Mouse (Mus musculus): Measurements from ENCODE around the gene Apba3. TPM values are rescaled to one million over a fixed set of nuclear protein-coding genes. Genes with fewer than 3 reads are reported as not detected.
A peak's percentile ranks its signal among the peaks of the same experiment; 100 is the strongest.

The Apba3 gene
- polyA plus RNA-seq, 1 experiment from 2014 or later = 63.3 TPM

DNA sequence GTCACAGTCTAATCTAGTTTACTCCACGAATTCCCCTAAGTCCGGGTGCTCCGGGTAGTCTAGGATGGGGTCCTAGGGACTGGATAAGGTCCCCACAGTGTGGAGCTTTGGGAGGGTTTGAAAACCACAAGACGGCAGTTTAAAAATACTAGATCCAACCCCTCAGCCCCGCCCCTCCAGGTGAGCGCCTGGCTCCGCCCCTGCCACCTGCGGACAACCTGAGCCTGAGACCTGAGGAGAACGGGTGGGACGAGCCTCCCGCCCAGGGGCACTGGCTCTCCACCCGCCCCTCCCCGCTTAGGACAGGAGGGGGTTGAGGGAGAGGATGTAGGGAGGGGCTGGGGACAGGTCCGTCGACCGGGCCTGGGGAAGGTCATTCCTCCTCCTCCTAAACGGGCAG, 18.0 kb downstream of the Apba3 start:
- H3K4me1 ChIP-seq = peaks cover 15% of the 10 kb centered on the region
- WGBS = 7% methylated on average over 17 of the region's 17 CpGs
- H3K9ac ChIP-seq = no peak overlapping the region
- H3K36me3 ChIP-seq = no peaks in the 10 kb centered on the region
- H3K27ac ChIP-seq = no peak overlapping the region
- ATAC-seq (ENCODE audit: low FRiP score, low read depth) = no peak
- H3K4me3 ChIP-seq = peak overlapping the region; percentile 42
- H3K4me2 ChIP-seq (replicated peaks) = 0 out of 2 replicates have a peak overlapping the region, but pooled peaks have one; percentile 74
- peaks cover 91% of the 10 kb centered on the region for H3K27me3 ChIP-seq
- no peaks in the 10 kb centered on the region for H3K9me3 ChIP-seq

DNA sequence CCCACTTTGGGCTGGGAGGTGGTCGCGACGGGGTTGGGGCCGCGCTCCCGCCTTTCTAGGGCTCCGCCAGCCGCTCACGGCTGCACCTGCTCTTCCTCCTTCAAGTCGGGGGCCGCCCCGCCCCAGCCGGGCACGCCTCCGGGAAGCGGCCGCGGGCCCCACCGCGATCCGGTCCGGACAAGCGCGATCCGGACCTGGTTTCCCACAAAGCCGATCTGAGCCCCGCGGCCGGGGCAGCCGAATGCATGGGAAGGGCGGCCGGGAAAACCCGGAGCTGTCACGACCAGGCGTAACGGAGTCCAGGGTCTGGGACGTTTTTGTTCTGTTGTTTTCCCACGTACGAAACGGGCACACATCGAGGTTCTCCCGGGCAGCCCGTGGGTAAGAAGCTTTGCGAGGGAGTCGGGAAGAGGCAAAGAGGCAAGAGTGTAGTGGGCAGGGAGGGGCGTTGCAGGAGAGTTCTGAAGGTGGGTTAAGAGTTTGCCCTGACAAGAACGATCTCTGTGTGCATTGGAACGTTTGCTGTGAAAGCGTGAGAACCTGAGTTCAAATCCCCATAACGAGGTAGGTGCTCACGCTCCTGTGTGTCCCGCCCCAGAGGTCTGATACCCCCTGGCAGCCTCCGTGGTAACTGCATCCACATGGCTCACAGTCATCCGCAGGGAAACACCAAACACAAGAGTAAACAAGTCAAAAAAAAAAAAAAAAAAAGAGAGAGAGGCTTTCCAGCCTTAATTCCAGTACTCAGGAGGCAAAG, 19.1 kb downstream of the Apba3 start:
- H3K27ac ChIP-seq = no peak overlapping the region
- ATAC-seq (ENCODE audit: low FRiP score, low read depth) = peak; percentile 42

DNA sequence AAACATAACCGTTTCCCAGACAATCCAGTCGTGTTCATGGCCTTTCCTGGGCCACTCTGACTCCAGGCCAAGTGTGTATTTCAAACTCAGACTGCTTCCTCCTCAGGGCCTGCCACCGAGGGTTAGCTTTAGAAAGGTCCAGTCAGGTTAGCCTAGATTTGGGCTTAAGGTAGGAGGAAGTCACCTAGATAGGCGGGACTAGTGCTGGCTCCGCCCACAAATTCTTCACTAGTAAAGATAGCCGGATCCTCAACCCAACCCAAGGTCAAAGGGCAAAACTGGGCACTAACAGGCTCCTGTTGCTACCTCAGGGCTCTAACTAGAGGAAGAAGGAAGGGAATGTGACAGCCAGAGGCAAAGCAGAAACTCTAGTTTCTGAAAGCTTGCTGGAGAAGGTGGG, 19.8 kb downstream of the Apba3 start:
- Histone ChIP-seq H3K4me1 (peaks cover 30% of the 10 kb centered on the region), H3K4me3 (no peak overlapping the region), H3K36me3 (no peaks in the 10 kb centered on the region), H3K4me2 (replicated peaks) (no peak overlapping the region; the same call in 1 of the 2 replicates), H3K27me3 (peaks cover 91% of the 10 kb centered on the region), H3K9ac (no peak overlapping the region), H3K27ac (no peak overlapping the region), H3K9me3 (no peaks in the 10 kb centered on the region)
- ATAC-seq (ENCODE audit: low FRiP score, low read depth) = no peak
- 34% methylated on average over 6 of the region's 6 CpGs for WGBS

More for the DNA sequence above, 19.1 kb downstream of the Apba3 start:
- H3K4me1 ChIP-seq = peaks cover 24% of the 10 kb centered on the region
- no peaks in the 10 kb centered on the region for H3K36me3 ChIP-seq
- H3K4me3 ChIP-seq = peak overlapping the region; percentile 42
- peaks cover 91% of the 10 kb centered on the region for H3K27me3 ChIP-seq
- H3K9ac ChIP-seq = peak overlapping the region; percentile 53
- no peaks in the 10 kb centered on the region for H3K9me3 ChIP-seq
- H3K4me2 ChIP-seq (replicated peaks) = peak overlapping the region; percentile 74
- 2% methylated on average over 54 of the region's 54 CpGs for WGBS

DNA sequence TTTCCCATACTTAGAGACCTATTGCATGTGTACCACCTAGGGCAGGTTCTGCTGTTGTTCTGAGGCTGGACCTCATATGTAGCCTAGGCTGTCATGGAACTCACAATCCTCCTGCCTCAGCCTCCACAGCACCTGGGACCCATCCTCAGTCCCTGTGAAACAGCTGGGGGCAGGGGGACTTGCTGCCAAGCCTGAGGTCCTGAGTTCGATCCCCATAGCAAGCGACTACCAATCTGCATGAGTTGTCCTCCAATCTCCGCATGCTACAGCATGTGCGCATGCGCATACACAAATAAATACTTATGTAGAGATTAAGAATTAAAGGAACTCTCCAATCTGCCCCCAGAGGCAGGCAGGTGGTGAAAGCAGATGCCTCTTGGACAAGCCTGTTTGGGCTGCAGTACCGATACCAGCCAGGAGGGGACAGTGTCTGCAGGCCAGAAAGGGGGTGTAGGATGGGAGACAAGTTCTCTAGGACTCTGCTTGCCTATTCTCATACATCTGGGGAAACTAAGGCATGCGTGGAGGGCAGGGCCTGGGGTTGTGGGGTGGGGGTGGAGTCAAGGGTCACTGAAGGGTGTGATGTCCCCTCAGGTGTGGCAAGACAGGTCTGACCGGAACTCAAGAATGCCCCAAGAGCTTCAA, 20.9 kb downstream of the Apba3 start:
- H3K4me3 ChIP-seq = no peak overlapping the region
- WGBS = 56% methylated on average over 8 of the region's 8 CpGs
- no peak for ATAC-seq (ENCODE audit: low FRiP score, low read depth)
- H3K36me3 ChIP-seq = no peaks in the 10 kb centered on the region
- H3K9ac ChIP-seq = no peak overlapping the region
- H3K4me1 ChIP-seq = peaks cover 30% of the 10 kb centered on the region
- peaks cover 84% of the 10 kb centered on the region for H3K27me3 ChIP-seq
- no peak overlapping the region for H3K27ac ChIP-seq
- H3K4me2 ChIP-seq (replicated peaks) = no peak overlapping the region
- H3K9me3 ChIP-seq = no peaks in the 10 kb centered on the region

DNA sequence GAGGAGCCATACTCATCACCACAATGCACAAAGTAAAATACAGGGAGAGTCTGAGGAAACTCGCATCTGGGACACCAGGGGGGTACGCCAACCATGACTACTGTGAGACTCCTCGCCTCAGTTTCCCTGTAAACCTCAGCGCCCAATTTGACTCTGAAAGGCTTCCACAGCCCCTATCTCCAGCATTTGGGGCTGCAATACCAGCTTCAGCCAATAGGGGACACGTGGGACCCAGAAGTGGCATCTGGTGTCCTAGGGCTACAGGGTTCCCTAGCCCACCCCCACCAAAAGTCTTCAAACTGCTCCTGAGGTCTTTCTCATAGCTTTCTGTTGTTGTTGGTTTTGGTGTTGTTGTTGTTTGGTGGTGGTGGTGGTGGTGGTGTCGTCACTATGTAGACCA, 21.8 kb downstream of the Apba3 start:
- H3K27ac ChIP-seq = no peak overlapping the region
- peaks cover 74% of the 10 kb centered on the region for H3K27me3 ChIP-seq
- H3K9ac ChIP-seq = no peak overlapping the region
- no peak overlapping the region for H3K4me2 ChIP-seq (replicated peaks)
- WGBS = 24% methylated on average over 6 of the region's 6 CpGs
- H3K9me3 ChIP-seq = no peaks in the 10 kb centered on the region
- no peak overlapping the region for H3K4me3 ChIP-seq
- peaks cover 32% of the 10 kb centered on the region for H3K4me1 ChIP-seq
- H3K36me3 ChIP-seq = no peaks in the 10 kb centered on the region
- ATAC-seq (ENCODE audit: low FRiP score, low read depth) = no peak

DNA sequence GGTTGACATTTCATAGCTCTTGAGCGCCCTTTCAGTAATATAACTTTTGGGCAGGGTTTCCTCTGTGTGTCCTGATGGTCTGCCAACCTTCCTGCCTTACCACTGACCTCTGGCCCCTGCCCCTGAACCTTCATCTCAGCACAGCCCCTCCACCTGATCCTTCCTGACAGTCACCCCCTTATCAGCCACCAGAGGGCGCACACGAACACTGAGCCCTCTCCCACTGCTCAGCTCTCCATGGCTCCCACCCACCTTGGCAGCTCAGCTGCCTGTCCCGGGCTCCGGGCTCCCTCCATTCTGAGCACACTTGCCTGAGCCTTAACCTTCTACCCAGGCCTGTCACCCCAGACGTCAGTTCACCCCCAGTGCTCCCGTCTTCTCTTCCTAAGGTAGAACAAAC, 22.5 kb downstream of the Apba3 start:
- Histone ChIP-seq H3K4me3 (no peak overlapping the region), H3K9ac (no peak overlapping the region), H3K4me2 (replicated peaks) (no peak overlapping the region), H3K27me3 (peaks cover 67% of the 10 kb centered on the region), H3K4me1 (peaks cover 33% of the 10 kb centered on the region), H3K36me3 (no peaks in the 10 kb centered on the region), H3K27ac (no peak overlapping the region), H3K9me3 (no peaks in the 10 kb centered on the region)
- ATAC-seq (ENCODE audit: low FRiP score, low read depth) = no peak
- 3% methylated on average over 7 of the region's 7 CpGs for WGBS

DNA sequence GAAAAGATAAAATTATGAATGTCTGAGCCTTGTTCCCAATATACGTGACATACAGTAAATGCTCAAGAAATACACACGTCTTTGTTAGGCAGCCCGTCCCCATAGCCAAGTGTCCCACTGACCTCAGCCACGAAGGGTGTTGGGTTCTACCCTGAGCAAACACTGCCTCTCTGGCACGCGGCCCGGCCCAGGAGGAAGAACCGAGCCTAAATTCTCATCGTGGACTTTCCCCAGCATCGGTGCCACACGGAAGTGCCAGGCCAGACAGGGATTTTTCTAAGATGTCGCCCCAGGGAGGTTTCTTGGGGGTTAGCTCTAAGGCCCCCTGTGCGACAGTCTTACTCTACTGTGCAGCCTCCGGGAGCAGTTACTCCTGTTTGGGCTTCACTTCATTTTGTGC, 23.1 kb downstream of the Apba3 start:
- Histone ChIP-seq H3K9me3 (no peaks in the 10 kb centered on the region), H3K36me3 (no peaks in the 10 kb centered on the region), H3K9ac (no peak overlapping the region), H3K4me1 (peaks cover 38% of the 10 kb centered on the region), H3K4me2 (replicated peaks) (no peak overlapping the region), H3K4me3 (no peak overlapping the region), H3K27ac (no peak overlapping the region), H3K27me3 (peaks cover 62% of the 10 kb centered on the region)
- WGBS = 65% methylated on average over 14 of the region's 14 CpGs
- no peak for ATAC-seq (ENCODE audit: low FRiP score, low read depth)

DNA sequence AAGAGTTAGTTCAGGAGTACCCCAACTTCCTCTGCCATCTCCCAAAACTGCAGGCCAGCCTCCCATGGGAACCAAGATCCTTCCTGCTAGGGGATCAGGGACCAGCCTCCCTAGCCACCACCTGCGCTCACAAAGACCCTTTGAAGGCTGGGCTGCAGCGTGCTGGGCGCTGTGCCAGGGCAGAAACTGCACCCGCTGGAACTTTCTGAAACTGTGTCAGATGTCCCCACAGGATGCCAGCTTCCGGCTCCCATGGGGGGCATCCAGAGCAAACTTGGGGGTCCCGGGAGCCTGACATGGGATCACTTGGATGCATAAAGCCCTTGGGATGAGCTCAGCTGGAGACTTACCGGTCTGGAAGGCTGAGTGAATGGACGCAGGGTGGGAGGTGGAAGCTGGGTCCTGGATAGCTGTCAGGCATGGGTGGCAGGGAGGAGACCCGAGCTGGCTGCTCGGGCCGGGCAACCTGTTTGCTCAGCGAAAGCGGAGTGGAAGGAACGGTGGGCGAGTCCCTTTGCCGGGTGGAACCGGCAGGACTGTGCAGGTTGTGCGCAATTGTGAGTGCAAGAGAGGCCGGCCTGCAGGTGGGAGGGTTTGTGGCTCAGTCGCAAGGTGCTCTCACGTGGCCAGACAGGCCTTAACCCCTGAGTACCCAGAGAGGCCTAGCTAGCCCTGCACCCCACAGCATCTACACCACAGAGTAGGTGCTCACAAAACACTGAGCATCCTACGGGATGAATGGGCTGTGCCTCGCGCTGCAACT, 24.1 kb downstream of the Apba3 start:
- H3K9me3 ChIP-seq = no peaks in the 10 kb centered on the region
- H3K9ac ChIP-seq = peak overlapping the region; percentile 50
- H3K27ac ChIP-seq = no peak overlapping the region
- peaks cover 42% of the 10 kb centered on the region for H3K4me1 ChIP-seq
- WGBS = 15% methylated on average over 24 of the region's 24 CpGs
- H3K36me3 ChIP-seq = no peaks in the 10 kb centered on the region
- H3K27me3 ChIP-seq = peaks cover 53% of the 10 kb centered on the region
- H3K4me3 ChIP-seq = peak overlapping the region; percentile 7
- H3K4me2 ChIP-seq (replicated peaks) = peak overlapping the region; percentile 42
- no peak for ATAC-seq (ENCODE audit: low FRiP score, low read depth)

DNA sequence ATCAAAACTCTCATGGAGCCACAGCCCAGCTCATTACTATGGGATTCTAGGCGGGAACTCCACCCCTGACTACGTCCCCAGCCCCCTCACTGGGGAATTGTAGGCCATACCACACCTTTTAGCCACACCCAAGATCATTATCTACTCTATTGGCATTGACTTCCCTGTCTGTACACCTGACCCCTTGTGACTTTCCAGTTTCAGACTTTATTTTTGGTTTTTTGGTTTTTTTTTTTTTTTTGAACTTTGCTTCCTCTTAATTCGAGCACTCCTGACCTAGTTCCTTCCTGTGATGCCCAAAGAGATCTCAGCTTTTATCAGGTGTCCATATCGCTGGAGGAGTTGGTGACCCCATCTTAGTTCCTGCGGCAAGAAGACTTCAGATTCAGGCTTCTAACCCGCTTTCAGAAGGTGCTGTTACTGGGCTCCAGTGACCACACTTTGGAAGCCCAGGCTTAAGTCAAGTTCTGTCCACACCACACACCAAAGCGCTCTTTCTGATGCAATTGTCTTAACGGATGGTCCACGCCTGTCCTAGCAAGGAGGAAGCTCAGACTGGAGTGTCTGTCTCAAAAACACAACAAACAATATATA, 24.8 kb downstream of the Apba3 start, which contains the start of gene Tjp3:
TSS of gene Tjp3 (minus strand) at position 71 of the 594 bp plus-strand sequence.
- ATAC-seq (ENCODE audit: low FRiP score, low read depth) = no peak
- no peak within 1 kb of the TSS for H3K27ac ChIP-seq
- H3K4me3 ChIP-seq = peak within 1 kb of the TSS; percentile 79
- no peaks in the 10 kb centered on the region for H3K9me3 ChIP-seq
- H3K36me3 ChIP-seq = no peaks in the 10 kb centered on the region
- H3K9ac ChIP-seq = peak within 1 kb of the TSS; percentile 50
- peaks cover 42% of the 10 kb centered on the region for H3K4me1 ChIP-seq
- H3K27me3 ChIP-seq = peaks cover 46% of the 10 kb centered on the region
- H3K4me2 ChIP-seq (replicated peaks) = peak within 1 kb of the TSS; percentile 91
- 75% methylated on average over 9 of the region's 9 CpGs for WGBS

DNA sequence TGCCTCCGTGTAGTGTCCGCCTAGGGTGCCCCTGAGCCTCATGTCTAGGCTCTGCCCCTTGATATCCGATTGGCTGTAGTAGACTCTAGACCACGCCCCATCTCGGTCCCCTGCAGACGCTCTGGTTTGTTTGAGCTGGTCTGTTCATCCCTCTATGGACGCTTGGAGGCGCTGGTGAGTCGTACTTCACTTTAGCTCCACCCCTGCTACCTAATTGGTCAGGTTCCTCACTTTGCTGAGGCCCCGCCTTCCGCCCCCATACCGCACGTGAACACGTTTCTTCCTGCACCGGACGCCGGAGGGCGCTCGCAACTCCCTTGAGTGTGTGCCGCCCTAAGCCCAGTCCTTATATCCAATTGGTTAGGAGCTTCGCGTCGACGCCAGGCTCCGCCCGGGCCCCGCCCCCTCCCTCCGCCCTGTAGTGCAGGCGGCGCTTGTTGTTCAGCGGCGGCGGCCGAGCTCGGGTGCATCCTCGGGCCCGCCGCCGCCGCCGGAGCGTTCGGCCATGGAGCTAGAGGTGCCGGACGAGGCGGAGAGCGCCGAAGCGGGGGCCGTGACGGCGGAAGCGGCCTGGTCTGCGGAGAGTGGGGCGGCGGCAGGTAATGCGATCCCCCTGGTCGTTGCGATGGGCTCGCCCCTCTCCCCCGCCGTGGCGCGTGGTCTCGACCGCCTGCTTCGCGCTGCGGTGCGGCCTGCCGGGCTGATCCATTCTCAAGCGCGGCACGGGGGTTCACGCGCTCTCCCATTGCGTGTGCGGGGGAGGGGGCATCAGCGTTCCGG, 26.0 kb downstream of the Apba3 start, which contains the start of gene Pip5k1c:
TSS of gene Pip5k1c (plus strand) at position 410 of the 780 bp plus-strand sequence.
- under 1% methylated on average over 76 of the region's 80 CpGs for WGBS

DNA sequence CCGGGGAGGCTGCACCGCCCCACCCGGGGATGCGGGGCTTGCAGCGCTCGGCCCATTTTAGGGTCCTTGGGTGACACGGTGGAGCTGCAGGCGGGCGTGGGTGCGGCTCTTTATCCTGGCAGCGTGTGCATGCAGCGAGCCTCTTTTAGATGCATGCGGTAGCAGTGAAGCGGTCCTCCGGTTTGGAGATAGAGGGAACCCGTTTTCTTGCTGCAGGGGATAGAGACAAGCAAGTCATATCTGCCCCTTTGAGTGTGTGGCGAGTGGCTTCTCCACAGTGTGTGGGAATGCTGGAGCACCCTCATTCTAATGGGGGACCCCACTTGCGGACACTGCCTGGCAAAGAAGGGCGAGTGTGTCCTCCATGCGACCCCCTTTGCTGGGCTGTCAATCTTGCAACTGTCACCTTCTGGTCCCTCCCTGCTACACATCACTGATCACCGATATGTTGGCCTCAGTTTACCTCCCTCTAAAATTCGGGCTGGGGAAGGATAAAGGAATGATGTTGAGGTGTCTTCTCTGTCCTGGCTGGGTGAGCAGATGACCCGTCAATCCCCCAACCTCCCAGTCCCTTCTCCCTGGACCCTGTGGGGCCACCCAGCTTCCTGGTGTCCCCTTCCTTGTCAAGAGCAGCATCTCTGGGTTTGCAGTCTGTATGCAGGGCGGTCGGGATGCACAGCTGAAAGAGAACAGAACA, 26.7 kb downstream of the Apba3 start:
- H3K4me1 ChIP-seq = peaks cover 50% of the 10 kb centered on the region
- H3K4me3 ChIP-seq = peak overlapping the region; percentile 79
- H3K9ac ChIP-seq = peak overlapping the region; percentile 86
- H3K36me3 ChIP-seq = no peaks in the 10 kb centered on the region
- H3K9me3 ChIP-seq = no peaks in the 10 kb centered on the region
- ATAC-seq (ENCODE audit: low FRiP score, low read depth) = no peak
- peak overlapping the region; percentile 91 for H3K4me2 ChIP-seq (replicated peaks)
- H3K27me3 ChIP-seq = peaks cover 27% of the 10 kb centered on the region
- peak overlapping the region; percentile 85 for H3K27ac ChIP-seq
- WGBS = 3% methylated on average over 25 of the region's 25 CpGs

More for the DNA sequence above, 26.0 kb downstream of the Apba3 start, which contains the start of gene Pip5k1c:
- Histone ChIP-seq H3K27me3 (peaks cover 35% of the 10 kb centered on the region), H3K9me3 (no peaks in the 10 kb centered on the region), H3K9ac (peak within 1 kb of the TSS; percentile 86), H3K27ac (peak within 1 kb of the TSS; percentile 85), H3K4me3 (peak within 1 kb of the TSS; percentile 79), H3K36me3 (no peaks in the 10 kb centered on the region), H3K4me1 (peaks cover 47% of the 10 kb centered on the region), H3K4me2 (replicated peaks) (peak within 1 kb of the TSS; percentile 91)
- peak; percentile 94 for ATAC-seq (ENCODE audit: low FRiP score, low read depth)

Measured in limb, embryonic 13.5 days (tissue).